Mouse (Mus musculus) layer of hippocampus, postnatal 14 days (tissue): ENCODE data around the gene Pde8a. TPM values are rescaled to one million over a fixed set of nuclear protein-coding genes. Genes with fewer than 3 reads are reported as not detected.

Experiments
- DNase-seq, 2 experiments: peaks; one replicate each; pipeline ENCODE4 v3.0.0; 2021 to 2022; ENCODE audit warnings: low spot score in 2 of 2, mixed read lengths in 1 of 2
- total RNA-seq, 2 experiments: library from RNA; stranded (reverse); gene quantifications; 2 replicates each; pipeline ENCODE4 v1.2.3; 2021

Pde8a gene
- total RNA-seq, 2 experiments from 2014 or later: 2.7 to 3.1 TPM

- DNase-seq: no peak
These were observed 166.0 kb downstream of the Pde8a start for GRCm38 (mm10) chr7:81379363-81379762.

Other genes with a start within 250 kb of the Pde8a start
- 10 to 100 TPM; 25.4 to 26.0 TPM for gene Zfp592, start 219.9 kb upstream of the Pde8a start, total RNA-seq
- gene Alpk3, start 156.0 kb upstream of the Pde8a start, total RNA-seq: 1 to 10 TPM in 1 of 2 experiments, under 1 TPM in 1; 0.86 to 1.4 TPM
- not detected for gene Slc28a1, start 98.8 kb upstream of the Pde8a start, total RNA-seq
- gene Rps17, start 131.7 kb downstream of the Pde8a start, total RNA-seq: 100 to 1,000 TPM; 554 to 595 TPM
- gene Cpeb1, start 241.9 kb downstream of the Pde8a start, total RNA-seq: 10 to 100 TPM; 66.2 to 72.0 TPM